Mouse (Mus musculus): ENCODE measurements at regions not wholly inside any gene's neighbourhood (a gene's known extent, or its start where the extent isn't known, plus 50 kb on each side); places are given as distances from the start of the nearest gene placed in this dataset.

DNA sequence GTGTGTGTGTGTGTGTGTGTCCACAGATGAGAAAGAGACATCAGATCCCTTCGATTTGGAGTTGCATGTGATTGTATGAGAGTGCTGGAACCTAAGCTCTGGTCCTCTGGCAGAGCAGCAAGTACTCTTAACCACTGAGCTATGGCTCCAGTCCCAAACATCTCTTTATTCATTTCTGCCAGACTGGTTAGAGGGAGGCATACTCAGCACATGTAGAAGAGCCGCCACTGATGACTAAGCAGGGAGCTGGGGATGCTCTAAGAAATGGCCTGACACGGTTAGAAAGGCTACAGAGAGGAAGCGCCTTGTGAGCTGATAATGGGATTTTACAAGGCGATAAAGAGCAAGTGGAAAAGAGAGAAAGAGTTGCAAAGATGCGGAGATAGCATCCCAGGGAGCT is 287.3 kb upstream of the Castor2 start:
- no peak overlapping the region for H3K4me3 ChIP-seq (ENCODE audit: insufficient read depth, low read depth, low read length)
- TF ChIP-seq CTCF (conservative IDR thresholded peaks at IDR 0.05; ENCODE audit: insufficient read depth, insufficient read length, low read depth, low read length) (no peak), POLR2A (IDR thresholded peaks at IDR 0.05; ENCODE audit: low read depth, low read length) (no peak)
- no peaks in the 10 kb centered on the region for H3K27me3 ChIP-seq (replicated peaks; ENCODE audit: control insufficient read depth, insufficient read depth, low read length)
- no peak for DNase-seq
- WGBS = 70% methylated on average over 6 of the region's 6 CpGs
- no peaks in the 10 kb centered on the region for H3K36me3 ChIP-seq (ENCODE audit: control insufficient read depth, insufficient read depth, low read length)
- H3K27ac ChIP-seq (ENCODE audit: insufficient read depth, low read depth, low read length) = no peak overlapping the region
- H3K4me1 ChIP-seq (ENCODE audit: control insufficient read depth, insufficient read depth, low read length) = no peaks in the 10 kb centered on the region

DNA sequence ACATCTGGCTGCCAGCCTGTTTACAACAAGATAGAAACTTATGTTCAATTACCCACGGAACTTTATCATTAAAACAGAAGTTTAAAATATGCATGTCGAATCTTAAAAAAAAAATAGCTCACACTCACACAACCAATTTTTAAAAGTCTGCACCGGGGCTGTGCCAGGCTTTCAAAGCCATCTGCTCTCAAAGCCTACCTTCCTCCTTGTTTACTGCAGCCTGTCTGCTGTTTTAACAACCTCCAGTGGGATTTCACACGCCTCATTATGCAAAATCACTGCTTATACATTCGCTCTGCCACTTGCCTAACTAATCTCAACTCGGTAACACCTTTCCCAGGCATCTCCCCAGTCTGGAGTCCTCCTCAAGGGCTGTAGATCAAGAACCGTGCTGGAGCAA is 292.6 kb upstream of the Castor2 start:
- TF ChIP-seq CTCF (conservative IDR thresholded peaks at IDR 0.05; ENCODE audit: insufficient read depth, insufficient read length, low read depth, low read length) (no peak), POLR2A (IDR thresholded peaks at IDR 0.05; ENCODE audit: low read depth, low read length) (no peak)
- Histone ChIP-seq H3K27ac (ENCODE audit: insufficient read depth, low read depth, low read length) (no peak overlapping the region), H3K4me3 (ENCODE audit: insufficient read depth, low read depth, low read length) (no peak overlapping the region), H3K36me3 (ENCODE audit: control insufficient read depth, insufficient read depth, low read length) (no peaks in the 10 kb centered on the region), H3K27me3 (replicated peaks; ENCODE audit: control insufficient read depth, insufficient read depth, low read length) (no peaks in the 10 kb centered on the region), H3K4me1 (ENCODE audit: control insufficient read depth, insufficient read depth, low read length) (no peaks in the 10 kb centered on the region)
- WGBS = 50% methylated on average over 7 of the region's 7 CpGs
- DNase-seq = no peak

DNA sequence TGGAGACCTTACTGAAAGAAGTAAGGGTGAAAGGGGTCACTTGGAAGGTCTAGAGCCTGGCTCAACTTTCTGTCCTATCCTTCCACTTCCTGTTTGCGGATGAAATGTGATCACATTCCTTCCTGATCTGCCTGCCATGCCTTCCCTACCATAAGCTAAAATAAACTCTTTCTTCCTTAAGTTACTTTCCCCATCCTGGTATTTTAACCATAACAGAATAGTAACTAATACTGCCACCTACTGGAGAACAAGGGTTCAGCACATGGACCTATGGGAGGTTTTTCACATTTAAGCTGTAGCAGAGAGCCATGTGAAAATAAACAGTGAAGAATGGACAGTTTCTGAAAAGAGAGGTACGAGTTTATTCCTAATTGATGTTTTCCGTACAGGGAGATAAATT is 297.5 kb upstream of the Castor2 start:
- 72% methylated on average over 3 of the region's 3 CpGs for WGBS
- Histone ChIP-seq H3K27ac (ENCODE audit: insufficient read depth, low read depth, low read length) (no peak overlapping the region), H3K27me3 (replicated peaks; ENCODE audit: control insufficient read depth, insufficient read depth, low read length) (no peaks in the 10 kb centered on the region), H3K4me1 (ENCODE audit: control insufficient read depth, insufficient read depth, low read length) (no peaks in the 10 kb centered on the region), H3K36me3 (ENCODE audit: control insufficient read depth, insufficient read depth, low read length) (no peaks in the 10 kb centered on the region), H3K4me3 (ENCODE audit: insufficient read depth, low read depth, low read length) (no peak overlapping the region)
- TF ChIP-seq CTCF (conservative IDR thresholded peaks at IDR 0.05; ENCODE audit: insufficient read depth, insufficient read length, low read depth, low read length) (no peak), POLR2A (IDR thresholded peaks at IDR 0.05; ENCODE audit: low read depth, low read length) (no peak)
- DNase-seq = no peak

DNA sequence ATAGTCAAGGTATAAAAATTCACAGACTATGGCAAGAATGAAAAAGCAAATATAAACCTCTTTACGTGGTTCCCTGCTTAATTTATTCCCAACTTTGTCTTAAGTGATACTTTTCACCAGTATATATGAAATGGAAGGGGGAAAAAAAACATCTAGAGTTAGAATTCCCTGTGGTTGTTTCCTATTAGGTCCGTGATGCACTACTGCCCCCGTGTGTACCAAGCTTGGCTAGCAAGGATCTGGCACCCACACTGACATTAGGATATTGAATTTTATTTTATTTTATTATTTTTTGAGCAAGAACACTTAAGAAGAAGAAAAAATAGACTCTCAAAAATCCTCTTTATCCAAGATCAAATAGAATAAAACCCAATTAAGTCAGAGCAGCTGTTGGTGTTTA is 303.9 kb upstream of the Castor2 start:
- TF ChIP-seq CTCF (conservative IDR thresholded peaks at IDR 0.05; ENCODE audit: insufficient read depth, insufficient read length, low read depth, low read length) = peak; percentile 42; the same call in 1 of the 2 replicates
- TF ChIP-seq POLR2A (IDR thresholded peaks at IDR 0.05; ENCODE audit: low read depth, low read length) = no peak
- peak; percentile 4 for DNase-seq
- Histone ChIP-seq H3K36me3 (ENCODE audit: control insufficient read depth, insufficient read depth, low read length) (no peaks in the 10 kb centered on the region), H3K4me3 (ENCODE audit: insufficient read depth, low read depth, low read length) (no peak overlapping the region), H3K4me1 (ENCODE audit: control insufficient read depth, insufficient read depth, low read length) (no peaks in the 10 kb centered on the region), H3K27me3 (replicated peaks; ENCODE audit: control insufficient read depth, insufficient read depth, low read length) (no peaks in the 10 kb centered on the region), H3K27ac (ENCODE audit: insufficient read depth, low read depth, low read length) (no peak overlapping the region)
- WGBS = 35% methylated on average over 3 of the region's 3 CpGs

DNA sequence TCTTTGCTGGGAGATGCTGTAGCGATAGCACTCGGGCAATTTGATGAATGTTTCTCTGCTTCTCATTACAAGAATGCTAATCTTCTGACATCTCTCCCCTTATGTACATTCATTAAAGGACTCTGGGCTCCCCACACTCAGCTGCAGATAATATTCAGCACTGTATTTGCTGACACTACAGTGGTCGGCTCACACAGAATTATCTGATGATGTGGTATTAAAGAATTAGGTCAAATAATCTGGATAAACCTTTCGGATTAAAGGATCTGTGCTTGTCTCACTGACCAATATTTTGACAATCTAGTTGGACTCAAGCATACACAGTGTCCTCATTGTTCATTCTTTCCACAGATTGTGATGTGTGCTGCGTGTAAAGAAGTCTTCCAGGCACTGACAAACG is 308.8 kb upstream of the Castor2 start:
- Histone ChIP-seq H3K4me3 (ENCODE audit: insufficient read depth, low read depth, low read length) (no peak overlapping the region), H3K36me3 (ENCODE audit: control insufficient read depth, insufficient read depth, low read length) (no peaks in the 10 kb centered on the region), H3K27ac (ENCODE audit: insufficient read depth, low read depth, low read length) (no peak overlapping the region), H3K27me3 (replicated peaks; ENCODE audit: control insufficient read depth, insufficient read depth, low read length) (no peaks in the 10 kb centered on the region; the same call in 1 of the 2 replicates), H3K4me1 (ENCODE audit: control insufficient read depth, insufficient read depth, low read length) (no peaks in the 10 kb centered on the region)
- WGBS = 76% methylated on average over 6 of the region's 6 CpGs
- TF ChIP-seq CTCF (conservative IDR thresholded peaks at IDR 0.05; ENCODE audit: insufficient read depth, insufficient read length, low read depth, low read length) (no peak), POLR2A (IDR thresholded peaks at IDR 0.05; ENCODE audit: low read depth, low read length) (no peak)
- DNase-seq = no peak

DNA sequence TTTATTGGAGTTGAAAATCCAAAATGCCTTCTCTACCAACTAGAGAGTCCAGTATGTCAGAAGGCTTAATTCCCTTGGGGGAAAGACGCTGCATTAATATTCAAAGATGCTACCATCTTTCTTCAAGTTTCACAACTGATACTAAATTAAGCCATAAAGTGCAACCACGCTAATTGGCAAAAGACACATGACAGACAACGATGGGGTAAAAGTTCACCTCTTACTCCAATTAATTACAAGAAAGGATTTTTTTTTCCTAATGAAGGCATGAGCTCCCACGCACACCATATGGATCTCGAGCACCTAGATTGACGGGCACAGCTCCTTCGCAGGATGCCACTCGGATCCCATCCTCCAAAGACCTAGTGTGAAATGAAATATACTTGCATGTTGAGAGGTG is 311.5 kb upstream of the Castor2 start:
- Histone ChIP-seq H3K36me3 (ENCODE audit: control insufficient read depth, insufficient read depth, low read length) (no peaks in the 10 kb centered on the region), H3K27ac (ENCODE audit: insufficient read depth, low read depth, low read length) (no peak overlapping the region), H3K4me1 (ENCODE audit: control insufficient read depth, insufficient read depth, low read length) (no peaks in the 10 kb centered on the region), H3K4me3 (ENCODE audit: insufficient read depth, low read depth, low read length) (no peak overlapping the region), H3K27me3 (replicated peaks; ENCODE audit: control insufficient read depth, insufficient read depth, low read length) (no peaks in the 10 kb centered on the region; the same call in 1 of the 2 replicates)
- TF ChIP-seq POLR2A (IDR thresholded peaks at IDR 0.05; ENCODE audit: low read depth, low read length) = no peak
- no peak for TF ChIP-seq CTCF (conservative IDR thresholded peaks at IDR 0.05; ENCODE audit: insufficient read depth, insufficient read length, low read depth, low read length)
- DNase-seq = no peak
- 61% methylated on average over 8 of the region's 8 CpGs for WGBS

DNA sequence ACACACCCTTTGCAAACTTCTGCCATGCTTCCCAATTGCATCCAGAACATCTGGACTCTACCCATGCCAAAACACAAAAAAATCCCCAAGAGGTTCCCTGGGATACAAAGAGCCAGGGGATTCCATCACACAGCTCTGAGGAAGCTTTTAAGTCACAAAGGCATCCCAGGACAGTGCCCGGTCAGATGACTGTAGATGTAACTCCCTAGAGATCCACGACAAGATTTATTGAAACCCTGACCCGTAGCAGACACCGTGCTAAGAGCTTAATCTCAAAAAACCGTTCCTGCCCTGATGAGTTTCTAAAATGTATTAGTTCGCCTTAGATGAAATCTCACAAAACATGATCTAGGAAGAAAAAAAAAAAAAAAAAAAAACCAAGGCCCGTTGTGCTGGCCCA is 312.0 kb upstream of the Castor2 start:
- no peak overlapping the region for H3K4me3 ChIP-seq (ENCODE audit: insufficient read depth, low read depth, low read length)
- H3K27me3 ChIP-seq (replicated peaks; ENCODE audit: control insufficient read depth, insufficient read depth, low read length) = no peaks in the 10 kb centered on the region; the same call in 1 of the 2 replicates
- H3K36me3 ChIP-seq (ENCODE audit: control insufficient read depth, insufficient read depth, low read length) = no peaks in the 10 kb centered on the region
- H3K4me1 ChIP-seq (ENCODE audit: control insufficient read depth, insufficient read depth, low read length) = no peaks in the 10 kb centered on the region
- no peak overlapping the region for H3K27ac ChIP-seq (ENCODE audit: insufficient read depth, low read depth, low read length)
- no peak for DNase-seq
- WGBS = 26% methylated on average over 7 of the region's 7 CpGs
- TF ChIP-seq CTCF (conservative IDR thresholded peaks at IDR 0.05; ENCODE audit: insufficient read depth, insufficient read length, low read depth, low read length) (no peak), POLR2A (IDR thresholded peaks at IDR 0.05; ENCODE audit: low read depth, low read length) (no peak)

DNA sequence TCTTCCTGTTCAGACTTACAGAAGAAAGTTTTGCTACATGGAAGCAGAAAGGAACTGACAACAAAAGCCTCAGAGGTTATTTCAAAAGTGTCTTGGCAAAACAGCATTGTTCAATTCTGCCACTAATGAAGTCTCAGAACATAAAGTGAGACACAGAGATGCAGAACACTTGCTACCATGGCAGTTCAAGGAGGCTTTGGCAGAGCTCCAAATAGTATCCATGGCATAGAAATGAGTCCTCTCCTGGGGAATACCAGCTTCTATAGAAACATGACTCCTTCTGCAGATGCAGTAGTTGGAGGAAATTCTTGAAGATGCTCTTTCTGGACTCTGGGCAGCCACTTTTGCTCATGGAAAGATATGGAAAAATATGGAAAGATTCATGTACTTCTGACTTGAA is 322.9 kb upstream of the Castor2 start:
- Histone ChIP-seq H3K27ac (ENCODE audit: insufficient read depth, low read depth, low read length) (no peak overlapping the region), H3K36me3 (ENCODE audit: control insufficient read depth, insufficient read depth, low read length) (no peaks in the 10 kb centered on the region), H3K4me1 (ENCODE audit: control insufficient read depth, insufficient read depth, low read length) (no peaks in the 10 kb centered on the region), H3K4me3 (ENCODE audit: insufficient read depth, low read depth, low read length) (no peak overlapping the region), H3K27me3 (replicated peaks; ENCODE audit: control insufficient read depth, insufficient read depth, low read length) (no peaks in the 10 kb centered on the region)
- DNase-seq = no peak
- TF ChIP-seq POLR2A (IDR thresholded peaks at IDR 0.05; ENCODE audit: low read depth, low read length) (no peak), CTCF (conservative IDR thresholded peaks at IDR 0.05; ENCODE audit: insufficient read depth, insufficient read length, low read depth, low read length) (no peak)
